Mouse (Mus musculus): ENCODE data around the gene Wars2.

DNA sequence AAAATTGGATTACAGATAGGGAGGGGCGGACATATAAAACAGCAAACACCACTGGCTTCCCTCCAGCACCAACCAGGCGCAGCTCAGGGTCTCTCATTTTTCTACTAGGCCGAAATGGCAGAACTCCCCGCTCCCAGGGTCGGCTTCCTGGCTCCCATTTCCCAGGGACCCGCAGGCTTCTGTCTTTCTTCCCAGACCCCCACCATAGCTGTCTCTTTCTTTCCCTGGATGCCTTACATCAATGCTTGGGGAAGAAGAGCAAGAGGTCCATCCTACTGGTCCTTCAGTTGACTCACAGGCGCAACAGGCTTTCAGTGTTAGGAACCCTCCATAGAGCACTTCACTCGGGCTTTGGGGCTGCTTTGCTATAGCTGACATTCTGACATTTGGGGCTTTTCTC lies 101.6 kb downstream of the Wars2 start:
- no peak for TF ChIP-seq GATA1 (IDR thresholded peaks at IDR 0.05; ENCODE audit: low read length)
- no peak for TF ChIP-seq TAL1 (IDR thresholded peaks at IDR 0.05; ENCODE audit: low read length)

All from erythroblast, embryonic 14.5 days (primary cell).